Mouse (Mus musculus) liver, postnatal 0 days (tissue): Measurements from ENCODE around the gene Ptprn. TPM values are rescaled to one million over a fixed set of nuclear protein-coding genes. Genes with fewer than 3 reads are reported as not detected.

Source experiments
- ATAC-seq: fragments of 200-750 bp; cut with Nextera tagmentation; 2 replicates; pipeline ENCODE4 v1.8.0; 2017; ENCODE audit warnings: mild to moderate bottlenecking, moderate library complexity
- DNase-seq: peaks from one replicate; pipeline ENCODE4 v3.0.0-alpha.2; 2016
- H3K27ac ChIP-seq: fragments of 300-500 bp; sonication (generic); 2 replicates; pipeline ENCODE4 v1.5.1; 2014; ENCODE audit warnings: antibody characterized with exemption, moderate library complexity, mild to moderate bottlenecking, low read depth
- H3K27me3 ChIP-seq: fragments of 300-500 bp; sonication (generic); 2 replicates; pipeline ENCODE4 v1.6.1; 2014; ENCODE audit warnings: low read length, control low read depth, mixed read lengths; ENCODE audit not compliant: insufficient read depth
- H3K36me3 ChIP-seq: fragments of 300-500 bp; sonication (generic); replicated peaks from 2 replicates; pipeline ENCODE4 v1.6.1; 2014; ENCODE audit warnings: mild to moderate bottlenecking, control low read depth, low read length, moderate library complexity, mixed read lengths; ENCODE audit not compliant: insufficient read depth
- H3K4me1 ChIP-seq: fragments of 300-500 bp; sonication (generic); 2 replicates; pipeline ENCODE4 v1.6.1; 2014; ENCODE audit warnings: antibody characterized with exemption, mild to moderate bottlenecking, control low read depth; ENCODE audit not compliant: insufficient read depth
- H3K4me2 ChIP-seq: fragments of 300-500 bp; sonication (generic); 2 replicates; pipeline ENCODE4 v1.6.1; 2014; ENCODE audit warnings: low read depth, mild to moderate bottlenecking, low read length, moderate library complexity, mixed read lengths
- H3K4me3 ChIP-seq: fragments of 300-500 bp; sonication (generic); 2 replicates; pipeline ENCODE4 v1.5.1; 2014; ENCODE audit warnings: low read depth, low read length
- H3K9ac ChIP-seq: fragments of 300-500 bp; sonication (generic); replicated peaks from 2 replicates; pipeline ENCODE4 v1.6.1; 2014; ENCODE audit warnings: mild to moderate bottlenecking, moderate library complexity
- H3K9me3 ChIP-seq: fragments of 300-500 bp; sonication (generic); 2 replicates; pipeline ENCODE4 v1.6.1; 2016; ENCODE audit warnings: mild to moderate bottlenecking, control low read depth, low read length, mixed read lengths
- CTCF ChIP-seq: sonication (generic); IDR thresholded peaks from 2 replicates; pipeline ENCODE4 v1.5.1; 2016; ENCODE audit warnings: antibody characterized with exemption, low read depth
- EP300 ChIP-seq: IDR thresholded peaks from 2 replicates; pipeline ENCODE4 v1.6.1; 2016; ENCODE audit warnings: antibody characterized with exemption, low read depth, mild to moderate bottlenecking
- WGBS: fragments of 180-500 bp; shearing (Covaris S2); extraction: QIAGEN DNeasy Blood & Tissue Kit; methylation state at CpG from one replicate; pipeline ENCODE4 v1.1.7; 2014; ENCODE audit not compliant: insufficient replicate concordance; 5-methylcytosine and 5-hydroxymethylcytosine counted together
- polyA plus RNA-seq: library from polyadenylated mRNA; unstranded; fragments of >200 nt; fragmentation: Nextera tagmentation; extraction: Ambion mirVana; gene quantifications from 2 replicates; pipeline ENCODE4 v1.2.1, GENCODE M21; 2015

Ptprn gene
- polyA plus RNA-seq, 1 experiment from 2014 or later = 0.09 TPM

GRCm38 (mm10) chr1:75277195-75278188, 13.2 kb upstream of the Ptprn start:
- peak; percentile 69 for DNase-seq
- no peaks in the 10 kb centered on the region for H3K9me3 ChIP-seq
- no peaks in the 10 kb centered on the region for H3K4me1 ChIP-seq
- peaks cover 4% of the 10 kb centered on the region; the same call in 1 of the 2 replicates for H3K27me3 ChIP-seq
- no peak overlapping the region for H3K9ac ChIP-seq
- WGBS = 5% methylated on average over 23 of the region's 23 CpGs
- TF ChIP-seq EP300 = no peak
- H3K4me2 ChIP-seq = no peak overlapping the region
- H3K4me3 ChIP-seq = no peak overlapping the region
- no peak overlapping the region for H3K27ac ChIP-seq
- ATAC-seq = no peak
- no peaks in the 10 kb centered on the region for H3K36me3 ChIP-seq

- TF ChIP-seq EP300 (no peak), CTCF (no peak)
- Histone ChIP-seq H3K4me2 (no peak overlapping the region), H3K4me3 (no peak overlapping the region), H3K9ac (no peak overlapping the region), H3K9me3 (no peaks in the 10 kb centered on the region), H3K36me3 (no peaks in the 10 kb centered on the region), H3K27ac (no peak overlapping the region), H3K4me1 (no peaks in the 10 kb centered on the region), H3K27me3 (peaks cover 25% of the 10 kb centered on the region)
- DNase-seq (peak; percentile 75), ATAC-seq (no peak)
- WGBS = 2% methylated on average over 40 of the region's 40 CpGs
Observed at GRCm38 (mm10) chr1:75262969-75263951, 1.0 kb downstream of the Ptprn start.

GRCm38 (mm10) chr1:75261278-75261677, 3.0 kb downstream of the Ptprn start:
- Histone ChIP-seq H3K4me1 (no peaks in the 10 kb centered on the region), H3K27ac (no peak overlapping the region), H3K4me3 (no peak overlapping the region), H3K36me3 (no peaks in the 10 kb centered on the region), H3K9ac (no peak overlapping the region), H3K9me3 (no peaks in the 10 kb centered on the region), H3K27me3 (peaks cover 23% of the 10 kb centered on the region), H3K4me2 (no peak overlapping the region)
- no peak for DNase-seq
- TF ChIP-seq CTCF (no peak), EP300 (no peak)
- no peak for ATAC-seq

GRCm38 (mm10) chr1:75255516-75256046, 8.7 kb downstream of the Ptprn start:
- H3K4me3 ChIP-seq = no peak overlapping the region
- H3K4me1 ChIP-seq = peaks cover 6% of the 10 kb centered on the region; the same call in 1 of the 2 replicates
- no peaks in the 10 kb centered on the region for H3K27me3 ChIP-seq
- no peak for TF ChIP-seq EP300
- TF ChIP-seq CTCF = no peak
- DNase-seq = no peak
- no peaks in the 10 kb centered on the region for H3K9me3 ChIP-seq
- no peak for ATAC-seq
- no peak overlapping the region for H3K9ac ChIP-seq
- no peaks in the 10 kb centered on the region for H3K36me3 ChIP-seq
- H3K4me2 ChIP-seq = no peak overlapping the region
- WGBS = 58% methylated on average over 10 of the region's 10 CpGs
- H3K27ac ChIP-seq = no peak overlapping the region

- H3K36me3 ChIP-seq = no peaks in the 10 kb centered on the region
- TF ChIP-seq CTCF (no peak), EP300 (no peak)
- H3K4me3 ChIP-seq = no peak overlapping the region
- H3K4me1 ChIP-seq = peaks cover 6% of the 10 kb centered on the region; the same call in 1 of the 2 replicates
- no peak overlapping the region for H3K9ac ChIP-seq
- DNase-seq (no peak), ATAC-seq (no peak)
- no peaks in the 10 kb centered on the region for H3K27me3 ChIP-seq
- WGBS = 77% methylated on average over 8 of the region's 8 CpGs
- H3K4me2 ChIP-seq = no peak overlapping the region
- no peak overlapping the region for H3K27ac ChIP-seq
- no peaks in the 10 kb centered on the region for H3K9me3 ChIP-seq
Observed at GRCm38 (mm10) chr1:75254625-75255013, 9.7 kb downstream of the Ptprn start.
